Mouse (Mus musculus): ENCODE data around the gene Kif21b. TPM values are rescaled to one million over a fixed set of nuclear protein-coding genes. Genes with fewer than 3 reads are reported as not detected.
A peak's percentile ranks its signal among the peaks of the same experiment; 100 is the strongest.

Gene Kif21b
- total RNA-seq (2021): 10 to 100 TPM; 33.9 to 36.5 TPM
- long read RNA-seq, experiment 1, full-length matches to known transcripts: 1 of 12 reads
- long read RNA-seq, experiment 1, partial matches to known transcripts: 3 of 12 reads
- long read RNA-seq, experiment 1, other reads (novel, unspliced or antisense): 8 of 12 reads
- long read RNA-seq, experiment 2, partial matches to known transcripts: 1 of 8 reads
- long read RNA-seq, experiment 2, other reads (novel, unspliced or antisense): 7 of 8 reads

GRCm38 (mm10) chr1:136130951-136131558, at the start of gene Kif21b:
Kif21b (plus strand) TSS chr1:136131389.
- H3K4me3 ChIP-seq: peak within 1 kb of the TSS; percentile 75
- DNase-seq (ENCODE audit: low spot score in 2 of 2): peak; percentile 91 to 94
- TF ChIP-seq CTCF (conservative IDR thresholded peaks at IDR 0.05): 0 out of 2 replicates have a peak, but pooled peaks have one; percentile 6
- peak within 1 kb of the TSS; percentile 96 for H3K27ac ChIP-seq

GRCm38 (mm10) chr1:136085988-136086685, 45.1 kb upstream of the Kif21b start:
- Histone ChIP-seq H3K4me3 (no peak overlapping the region), H3K27ac (no peak overlapping the region)
- no peak for TF ChIP-seq CTCF (conservative IDR thresholded peaks at IDR 0.05)
- DNase-seq (ENCODE audit: low spot score in 2 of 2): no peak

GRCm38 (mm10) chr1:136089368-136090165, 41.6 kb upstream of the Kif21b start:
- peak in 1 of 2 experiments; percentile 17 for DNase-seq (ENCODE audit: low spot score in 2 of 2)
- TF ChIP-seq CTCF (conservative IDR thresholded peaks at IDR 0.05): no peak
- H3K4me3 ChIP-seq: no peak overlapping the region
- H3K27ac ChIP-seq: no peak overlapping the region

- Histone ChIP-seq H3K4me3 (no peak overlapping the region), H3K27ac (no peak overlapping the region)
- DNase-seq (ENCODE audit: low spot score in 2 of 2): no peak
- no peak for TF ChIP-seq CTCF (conservative IDR thresholded peaks at IDR 0.05)
Measured at GRCm38 (mm10) chr1:136093726-136094125, 37.5 kb upstream of the Kif21b start.

GRCm38 (mm10) chr1:136094807-136095206, 36.4 kb upstream of the Kif21b start:
- no peak for TF ChIP-seq CTCF (conservative IDR thresholded peaks at IDR 0.05)
- Histone ChIP-seq H3K27ac (no peak overlapping the region), H3K4me3 (no peak overlapping the region)
- no peak for DNase-seq (ENCODE audit: low spot score in 2 of 2)

GRCm38 (mm10) chr1:136102094-136102493, 29.1 kb upstream of the Kif21b start:
- H3K27ac ChIP-seq: no peak overlapping the region
- DNase-seq (ENCODE audit: low spot score in 2 of 2): no peak
- no peak for TF ChIP-seq CTCF (conservative IDR thresholded peaks at IDR 0.05)

GRCm38 (mm10) chr1:136102551-136102950, 28.6 kb upstream of the Kif21b start:
- no peak for DNase-seq (ENCODE audit: low spot score in 2 of 2)
- no peak for TF ChIP-seq CTCF (conservative IDR thresholded peaks at IDR 0.05)
- Histone ChIP-seq H3K4me3 (no peak overlapping the region), H3K27ac (no peak overlapping the region)

More at GRCm38 (mm10) chr1:136102094-136102493, 29.1 kb upstream of the Kif21b start:
- H3K4me3 ChIP-seq: no peak overlapping the region

- DNase-seq (ENCODE audit: low spot score in 2 of 2): peak in 1 of 2 experiments; percentile 17
- TF ChIP-seq CTCF (conservative IDR thresholded peaks at IDR 0.05): no peak
- Histone ChIP-seq H3K27ac (no peak overlapping the region), H3K4me3 (no peak overlapping the region)
Measured at GRCm38 (mm10) chr1:136102981-136103380, 28.2 kb upstream of the Kif21b start.

GRCm38 (mm10) chr1:136103696-136104095, 27.5 kb upstream of the Kif21b start:
- Histone ChIP-seq H3K27ac (no peak overlapping the region), H3K4me3 (no peak overlapping the region)
- no peak for TF ChIP-seq CTCF (conservative IDR thresholded peaks at IDR 0.05)
- no peak for DNase-seq (ENCODE audit: low spot score in 2 of 2)

GRCm38 (mm10) chr1:136104741-136105140, 26.4 kb upstream of the Kif21b start:
- no peak overlapping the region for H3K4me3 ChIP-seq
- no peak for TF ChIP-seq CTCF (conservative IDR thresholded peaks at IDR 0.05)
- H3K27ac ChIP-seq: no peak overlapping the region
- DNase-seq (ENCODE audit: low spot score in 2 of 2): no peak

- TF ChIP-seq CTCF (conservative IDR thresholded peaks at IDR 0.05): no peak
- Histone ChIP-seq H3K27ac (no peak overlapping the region), H3K4me3 (no peak overlapping the region)
- DNase-seq (ENCODE audit: low spot score in 2 of 2): no peak
Measured at GRCm38 (mm10) chr1:136109464-136109863, 21.7 kb upstream of the Kif21b start.

GRCm38 (mm10) chr1:136116183-136116582, 15.0 kb upstream of the Kif21b start:
- Histone ChIP-seq H3K27ac (no peak overlapping the region), H3K4me3 (no peak overlapping the region)
- TF ChIP-seq CTCF (conservative IDR thresholded peaks at IDR 0.05): peak; percentile 86
- DNase-seq (ENCODE audit: low spot score in 2 of 2): peak in 1 of 2 experiments; percentile 68

- no peak overlapping the region for H3K4me3 ChIP-seq
- no peak for TF ChIP-seq CTCF (conservative IDR thresholded peaks at IDR 0.05)
- H3K27ac ChIP-seq: peak overlapping the region; percentile 48; the same call in 1 of the 2 replicates
- DNase-seq (ENCODE audit: low spot score in 2 of 2): no peak
Measured at GRCm38 (mm10) chr1:136117069-136117468, 14.1 kb upstream of the Kif21b start.

Data from layer of hippocampus, adult 2 months (tissue).